Mouse (Mus musculus) cerebellum, adult 2 months (tissue): ENCODE data around the gene Olfr668.
"Not testable (repeated sequence)": the region's sequence is repeated elsewhere in the genome, so short reads cannot be mapped to it uniquely, and the experiment has no call there.

ENCODE experiments used
- CTCF ChIP-seq: fragments of 200-500 bp; IDR thresholded peaks from 2 replicates; pipeline ENCODE4 v1.5.1; 2011; ENCODE audit warnings: low read depth, mild to moderate bottlenecking, control low read depth, low read length, moderate library complexity, borderline replicate concordance; ENCODE audit not compliant: insufficient read depth
- POLR2A ChIP-seq: fragments of 200-500 bp; IDR thresholded peaks from 2 replicates; pipeline ENCODE4 v1.6.1; 2011; ENCODE audit warnings: low read length, control low read depth, borderline replicate concordance; ENCODE audit not compliant: insufficient read depth

- TF ChIP-seq POLR2A, CTCF: not testable (repeated sequence)
These were observed 44.6 kb upstream of the Olfr668 start for GRCm38 (mm10) chr7:104972507-104972906.
